Mouse (Mus musculus) stomach, postnatal 0 days (tissue): ENCODE data around the gene Kars. TPM values are rescaled to one million over a fixed set of nuclear protein-coding genes. Genes with fewer than 3 reads are reported as not detected.

Source experiments
- ATAC-seq: fragments of 200-750 bp; cut with Nextera tagmentation; 2 replicates; pipeline ENCODE4 v1.8.0; 2017; ENCODE audit not compliant: low FRiP score, low TSS enrichment
- DNase-seq: peaks from one replicate; pipeline ENCODE4 v3.0.0-alpha.2; 2016; ENCODE audit warnings: low spot score
- H3K27ac ChIP-seq: fragments of 300-500 bp; sonication (generic); replicated peaks from 2 replicates; pipeline ENCODE4 v1.5.1; 2014; ENCODE audit warnings: mild to moderate bottlenecking, control low read depth
- H3K27me3 ChIP-seq: fragments of 300-500 bp; sonication (generic); 2 replicates; pipeline ENCODE4 v1.6.1; 2014; ENCODE audit warnings: low read length; ENCODE audit not compliant: control insufficient read depth, insufficient read depth
- H3K36me3 ChIP-seq: fragments of 300-500 bp; sonication (generic); 2 replicates; pipeline ENCODE4 v1.6.1; 2014; ENCODE audit warnings: low read length, mixed read lengths; ENCODE audit not compliant: control insufficient read depth, insufficient read depth
- H3K4me1 ChIP-seq: fragments of 300-500 bp; sonication (generic); replicated peaks from 2 replicates; pipeline ENCODE4 v1.6.1; 2014; ENCODE audit warnings: antibody characterized with exemption; ENCODE audit not compliant: control insufficient read depth, insufficient read depth
- H3K4me2 ChIP-seq: fragments of 300-500 bp; sonication (generic); replicated peaks from 2 replicates; pipeline ENCODE4 v1.6.1; 2014; ENCODE audit warnings: low read depth, mild to moderate bottlenecking, control low read depth, moderate library complexity
- H3K4me3 ChIP-seq: fragments of 300-500 bp; sonication (generic); 2 replicates; pipeline ENCODE4 v1.5.1; 2014; ENCODE audit warnings: low read depth, low read length, control low read depth
- H3K9ac ChIP-seq: fragments of 300-500 bp; sonication (generic); 2 replicates; pipeline ENCODE4 v1.6.1; 2014; ENCODE audit warnings: mild to moderate bottlenecking, low read length, control low read depth, mixed read lengths
- H3K9me3 ChIP-seq: fragments of 300-500 bp; sonication (generic); 2 replicates; pipeline ENCODE4 v1.6.1; 2016; ENCODE audit warnings: low read length; ENCODE audit not compliant: control insufficient read depth
- CTCF ChIP-seq: IDR thresholded peaks from 2 replicates; pipeline ENCODE4 v1.5.1; 2016; ENCODE audit warnings: antibody characterized with exemption, low read depth, mild to moderate bottlenecking, moderate library complexity
- EP300 ChIP-seq: optimal IDR thresholded peaks from 2 replicates; pipeline ENCODE3; 2016; ENCODE audit warnings: antibody characterized with exemption
- WGBS: fragments of 180-500 bp; shearing (Covaris S2); extraction: QIAGEN DNeasy Blood & Tissue Kit; methylation state at CpG from one replicate; pipeline ENCODE4 v1.1.7; 2014; 5-methylcytosine and 5-hydroxymethylcytosine counted together
- polyA plus RNA-seq: library from polyadenylated mRNA; unstranded; fragments of >200 nt; fragmentation: Nextera tagmentation; extraction: Ambion mirVana; gene quantifications from 2 replicates; pipeline ENCODE4 v1.2.1, GENCODE M21; 2015

The Kars gene
- polyA plus RNA-seq, result 96.0 and 96.5 TPM in 2 replicates

- WGBS, result under 1% methylated on average over 61 of the region's 61 CpGs
- TF ChIP-seq EP300 (no peak), CTCF (peak; percentile 29; the same call in 1 of the 2 replicates)
- Histone ChIP-seq H3K36me3 (no peaks in the 10 kb centered on the region), H3K9ac (peak within 1 kb of the TSS; percentile 85), H3K4me1 (peaks cover 2% of the 10 kb centered on the region; the same call in 1 of the 2 replicates), H3K27me3 (no peaks in the 10 kb centered on the region), H3K4me2 (peak within 1 kb of the TSS; percentile 95), H3K27ac (peak within 1 kb of the TSS; percentile 88), H3K4me3 (peak within 1 kb of the TSS; percentile 87), H3K9me3 (no peaks in the 10 kb centered on the region)
- DNase-seq (peak; percentile 94), ATAC-seq (peak; percentile 94)
These were observed at the start of gene Kars, which contains the start of gene Terf2ip for GRCm38 (mm10) chr8:112010997-112011815. Gene Kars (minus strand): TSS chr8:112011323. Gene Terf2ip (plus strand): TSS chr8:112011398.

- H3K4me2 ChIP-seq, result no peak overlapping the region
- H3K9me3 ChIP-seq, result no peaks in the 10 kb centered on the region
- H3K36me3 ChIP-seq, result no peaks in the 10 kb centered on the region
- TF ChIP-seq CTCF (no peak), EP300 (no peak)
- no peak overlapping the region for H3K27ac ChIP-seq
- H3K9ac ChIP-seq, result no peak overlapping the region
- no peaks in the 10 kb centered on the region for H3K4me1 ChIP-seq
- H3K4me3 ChIP-seq, result no peak overlapping the region
- ATAC-seq, result no peak
- no peak for DNase-seq
- H3K27me3 ChIP-seq, result no peaks in the 10 kb centered on the region
These were observed 43.3 kb upstream of the Kars start for GRCm38 (mm10) chr8:112054456-112054855.

GRCm38 (mm10) chr8:112051537-112051936 lies 40.4 kb upstream of the Kars start:
- no peak for DNase-seq
- TF ChIP-seq EP300 (no peak), CTCF (peak; percentile 12; the same call in 1 of the 2 replicates)
- Histone ChIP-seq H3K4me1 (no peaks in the 10 kb centered on the region), H3K9ac (no peak overlapping the region), H3K4me3 (no peak overlapping the region), H3K36me3 (no peaks in the 10 kb centered on the region), H3K9me3 (no peaks in the 10 kb centered on the region), H3K27me3 (no peaks in the 10 kb centered on the region), H3K4me2 (no peak overlapping the region), H3K27ac (no peak overlapping the region)
- 80% methylated on average over 9 of the region's 9 CpGs for WGBS
- no peak for ATAC-seq

- Histone ChIP-seq H3K9me3 (no peaks in the 10 kb centered on the region), H3K27ac (no peak overlapping the region), H3K4me2 (no peak overlapping the region), H3K36me3 (no peaks in the 10 kb centered on the region), H3K27me3 (no peaks in the 10 kb centered on the region), H3K9ac (no peak overlapping the region), H3K4me3 (no peak overlapping the region), H3K4me1 (no peaks in the 10 kb centered on the region)
- no peak for TF ChIP-seq EP300
- no peak; the same call in 1 of the 2 replicates for TF ChIP-seq CTCF
- DNase-seq (no peak), ATAC-seq (no peak)
- 76% methylated on average over 6 of the region's 6 CpGs for WGBS
These were observed 38.9 kb upstream of the Kars start for GRCm38 (mm10) chr8:112049984-112050383.

GRCm38 (mm10) chr8:112048293-112048692 lies 37.2 kb upstream of the Kars start:
- ATAC-seq (no peak), DNase-seq (no peak)
- WGBS, result 79% methylated on average over 6 of the region's 6 CpGs
- Histone ChIP-seq H3K27ac (no peak overlapping the region), H3K4me3 (no peak overlapping the region), H3K27me3 (no peaks in the 10 kb centered on the region), H3K4me1 (no peaks in the 10 kb centered on the region), H3K36me3 (no peaks in the 10 kb centered on the region), H3K9ac (no peak overlapping the region), H3K9me3 (no peaks in the 10 kb centered on the region), H3K4me2 (no peak overlapping the region)
- TF ChIP-seq CTCF (0 out of 2 replicates have a peak, but pooled peaks have one; percentile 11), EP300 (no peak)

GRCm38 (mm10) chr8:112045896-112046295 lies 34.8 kb upstream of the Kars start:
- WGBS, result 4% methylated on average over 7 of the region's 7 CpGs
- Histone ChIP-seq H3K4me1 (no peaks in the 10 kb centered on the region), H3K9me3 (no peaks in the 10 kb centered on the region), H3K36me3 (no peaks in the 10 kb centered on the region), H3K4me3 (no peak overlapping the region), H3K27ac (no peak overlapping the region), H3K9ac (no peak overlapping the region), H3K4me2 (no peak overlapping the region), H3K27me3 (no peaks in the 10 kb centered on the region)
- DNase-seq (peak; percentile 77), ATAC-seq (peak; percentile 51; the same call in 1 of the 2 replicates)
- TF ChIP-seq CTCF (peak; percentile 95), EP300 (no peak)
